Mouse (Mus musculus) megakaryocyte, embryonic 14.5 days (primary cell): ENCODE results near the gene Prtg. TPM values are rescaled to one million over a fixed set of nuclear protein-coding genes. Genes with fewer than 3 reads are reported as not detected.

Experiments
- H3K27me3 ChIP-seq: replicated peaks from 2 replicates; pipeline ENCODE3; 2012; ENCODE audit warnings: inconsistent platforms
- H3K36me3 ChIP-seq: replicated peaks from 2 replicates; pipeline ENCODE3; 2012; ENCODE audit warnings: low read length, inconsistent platforms, mixed read lengths
- H3K4me1 ChIP-seq: 2 replicates; pipeline ENCODE4 v1.6.1; 2012; ENCODE audit warnings: inconsistent platforms
- H3K4me3 ChIP-seq: replicated peaks from 2 replicates; pipeline ENCODE3; 2012; ENCODE audit warnings: moderate library complexity, mild to moderate bottlenecking, inconsistent platforms
- H3K9me3 ChIP-seq: 2 replicates; pipeline ENCODE4 v1.6.1; 2012; ENCODE audit warnings: inconsistent platforms
- FLI1 ChIP-seq: IDR thresholded peaks from 2 replicates; pipeline ENCODE4 v1.6.1; 2012; ENCODE audit warnings: low read length, inconsistent platforms, mixed read lengths
- GATA1 ChIP-seq: IDR thresholded peaks from 3 replicates; pipeline ENCODE4 v1.6.1; 2012; ENCODE audit warnings: mixed read lengths, low read length, inconsistent platforms, borderline replicate concordance
- polyA plus RNA-seq: library from polyadenylated mRNA; stranded (reverse); fragments of >175 nt; gene quantifications from 2 replicates; pipeline ENCODE4 v1.2.3, GENCODE M21; 2012; ENCODE audit warnings: low replicate concordance; ENCODE audit not compliant: insufficient read depth

Gene Prtg
- polyA plus RNA-seq, 1 experiment, result not detected

DNA sequence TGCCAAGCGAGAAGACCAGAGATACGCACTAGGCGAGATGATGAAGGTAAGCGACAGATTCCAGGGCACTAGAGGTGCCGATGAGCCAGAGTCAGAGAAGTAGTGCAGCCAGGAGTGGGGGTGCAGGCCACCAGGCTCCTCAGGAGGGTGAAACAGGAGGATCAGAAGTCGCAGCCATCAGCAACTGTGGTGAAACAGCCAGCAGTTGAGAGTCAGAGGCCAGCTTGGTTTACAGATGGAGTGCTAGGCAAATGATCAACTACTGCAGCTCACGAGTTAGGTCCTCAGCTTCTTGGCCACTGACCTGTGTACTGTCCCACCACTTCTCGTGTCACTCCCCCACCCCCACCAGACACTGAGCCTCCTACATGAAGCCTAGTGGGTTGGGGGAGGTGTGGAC, 154.7 kb downstream of the Prtg start:
- no peak for TF ChIP-seq GATA1
- TF ChIP-seq FLI1, result no peak
- Histone ChIP-seq H3K4me3 (peak overlapping the region; percentile 21), H3K27me3 (peaks cover 9% of the 10 kb centered on the region), H3K4me1 (peaks cover 35% of the 10 kb centered on the region), H3K36me3 (no peaks in the 10 kb centered on the region), H3K9me3 (no peaks in the 10 kb centered on the region)

DNA sequence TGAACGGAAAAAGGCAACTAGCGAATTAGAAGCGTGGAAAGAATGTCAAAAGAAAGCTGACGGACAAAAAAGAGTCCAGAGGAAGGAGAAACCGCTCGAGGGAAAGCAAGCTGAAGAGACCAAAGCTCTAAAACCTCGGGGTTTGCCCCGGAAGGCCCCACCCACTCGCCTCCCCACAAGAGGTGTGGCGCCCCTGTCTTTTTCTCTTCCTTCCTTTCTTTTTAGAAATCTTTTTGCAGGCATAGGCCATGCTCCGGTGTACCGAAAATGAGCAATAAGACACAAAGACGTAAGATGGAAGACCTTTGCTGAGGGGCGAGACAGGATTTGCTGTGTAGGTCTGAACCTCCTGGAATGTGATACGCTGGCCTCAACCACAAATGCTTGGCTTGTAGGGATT, 155.3 kb downstream of the Prtg start:
- Histone ChIP-seq H3K4me3 (peak overlapping the region; percentile 18), H3K9me3 (no peaks in the 10 kb centered on the region), H3K4me1 (peaks cover 35% of the 10 kb centered on the region), H3K27me3 (peaks cover 9% of the 10 kb centered on the region), H3K36me3 (no peaks in the 10 kb centered on the region)
- TF ChIP-seq FLI1 (no peak), GATA1 (no peak)

Other genes with a start within 250 kb of the Prtg start
- 6.0 and 24.7 TPM in 2 replicates for gene Nedd4, start 144.5 kb upstream of the Prtg start, polyA plus RNA-seq
- gene Pygo1, start 118.8 kb downstream of the Prtg start, polyA plus RNA-seq, result not detected in 2 replicates
- gene Dyx1c1, start 151.9 kb downstream of the Prtg start, polyA plus RNA-seq, result not detected in 2 replicates
- gene Gm44503, start 152.0 kb downstream of the Prtg start, polyA plus RNA-seq, result not detected in 2 replicates
- gene Ccpg1os, start 178.5 kb downstream of the Prtg start, polyA plus RNA-seq, result 0.69 and 4.6 TPM in 2 replicates
- 0.58 and 3.9 TPM in 2 replicates for gene Ccpg1, start 178.6 kb downstream of the Prtg start, polyA plus RNA-seq
- gene Pigb, start 233.5 kb downstream of the Prtg start, polyA plus RNA-seq, result 0.79 and 1.1 TPM in 2 replicates
- gene Rab27a, start 238.0 kb downstream of the Prtg start, polyA plus RNA-seq, result 2.8 and 34.3 TPM in 2 replicates